Mouse (Mus musculus) lung, embryonic 16.5 days (tissue): ENCODE results near the gene Efnb1. TPM values are rescaled to one million over a fixed set of nuclear protein-coding genes. Genes with fewer than 3 reads are reported as not detected.

ENCODE experiments used
- ATAC-seq: fragments of 200-750 bp; cut with Nextera tagmentation; 2 replicates; pipeline ENCODE4 v1.8.0; 2017; ENCODE audit warnings: low read depth, mild to moderate bottlenecking, moderate library complexity
- H3K27ac ChIP-seq: fragments of 300-500 bp; sonication (generic); 2 replicates; pipeline ENCODE4 v1.5.1; 2014; ENCODE audit warnings: mild to moderate bottlenecking, control low read depth, low read length
- H3K27me3 ChIP-seq: fragments of 300-500 bp; sonication (generic); 2 replicates; pipeline ENCODE4 v1.6.1; 2014; ENCODE audit warnings: low read depth, low read length, mixed read lengths; ENCODE audit not compliant: control insufficient read depth, insufficient read depth
- H3K36me3 ChIP-seq: fragments of 300-500 bp; sonication (generic); 2 replicates; pipeline ENCODE4 v1.6.1; 2014; ENCODE audit warnings: low read length; ENCODE audit not compliant: control insufficient read depth, insufficient read depth
- H3K4me1 ChIP-seq: fragments of 300-500 bp; sonication (generic); replicated peaks from 2 replicates; pipeline ENCODE4 v1.6.1; 2014; ENCODE audit warnings: low read length, mixed read lengths; ENCODE audit not compliant: control insufficient read depth, insufficient read depth
- H3K4me2 ChIP-seq: fragments of 300-500 bp; sonication (generic); 2 replicates; pipeline ENCODE4 v1.6.1; 2014; ENCODE audit warnings: low read depth, low read length, control low read depth
- H3K4me3 ChIP-seq: fragments of 300-500 bp; sonication (generic); 2 replicates; pipeline ENCODE4 v1.5.1; 2014; ENCODE audit warnings: mild to moderate bottlenecking, low read length, control low read depth
- H3K9ac ChIP-seq: fragments of 300-500 bp; sonication (generic); 2 replicates; pipeline ENCODE4 v1.6.1; 2014; ENCODE audit warnings: low read length, control low read depth
- H3K9me3 ChIP-seq: fragments of 300-500 bp; sonication (generic); 2 replicates; pipeline ENCODE4 v1.6.1; 2016; ENCODE audit warnings: low read length; ENCODE audit not compliant: control insufficient read depth
- WGBS: fragments of 180-500 bp; shearing (Covaris S2); extraction: QIAGEN DNeasy Blood & Tissue Kit; methylation state at CpG from one replicate; pipeline ENCODE4 v1.1.7; 2014; 5-methylcytosine and 5-hydroxymethylcytosine counted together
- polyA plus RNA-seq: library from polyadenylated mRNA; unstranded; fragments of >200 nt; fragmentation: Nextera tagmentation; extraction: Ambion mirVana; gene quantifications from 2 replicates; pipeline ENCODE4 v1.2.1, GENCODE M21; 2015

Gene Efnb1
- polyA plus RNA-seq, 1 experiment from 2014 or later, result 31.6 TPM

GRCm38 (mm10) chrX:99152141-99152540 lies 16.2 kb downstream of the Efnb1 start:
- no peaks in the 10 kb centered on the region for H3K27me3 ChIP-seq

DNA sequence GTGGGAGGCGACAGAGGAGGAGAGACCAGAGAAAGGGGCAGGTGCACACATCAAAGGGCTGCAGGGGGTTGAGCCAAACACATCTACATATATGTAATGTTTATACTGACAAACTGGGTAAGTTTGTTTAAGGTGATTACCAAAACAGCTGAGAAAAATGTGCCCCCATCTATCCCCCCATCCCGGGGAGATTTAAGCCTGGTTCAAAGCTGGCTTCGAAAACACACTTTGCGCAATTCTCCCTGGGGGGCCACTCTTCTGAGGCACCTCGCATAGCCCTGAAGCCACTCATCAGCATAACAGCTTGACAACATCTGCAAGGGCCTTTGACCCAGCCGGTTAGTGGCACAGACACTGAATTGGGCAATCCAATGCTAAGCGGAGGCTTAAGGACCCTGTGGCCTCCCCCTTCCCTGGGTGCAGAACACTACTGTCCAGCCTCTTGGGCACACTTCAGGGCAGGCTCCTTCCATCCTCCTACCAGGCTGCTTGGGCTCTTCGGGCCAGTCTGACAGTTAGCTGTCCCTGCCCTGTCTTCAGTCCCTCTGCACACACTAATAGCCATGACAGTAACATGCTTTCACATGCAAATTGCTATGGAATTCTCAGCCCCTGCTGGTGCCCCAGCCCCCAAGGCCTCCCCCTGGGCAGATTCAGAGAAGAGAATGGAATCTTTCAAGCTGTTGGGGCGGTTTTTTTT lies 16.8 kb downstream of the Efnb1 start:
- H3K27ac ChIP-seq, result no peak overlapping the region
- H3K4me2 ChIP-seq, result no peak overlapping the region
- ATAC-seq, result 0 out of 2 replicates have a peak, but pooled peaks have one; percentile 6
- H3K4me1 ChIP-seq, result peaks cover 22% of the 10 kb centered on the region
- no peaks in the 10 kb centered on the region for H3K9me3 ChIP-seq
- no peaks in the 10 kb centered on the region for H3K27me3 ChIP-seq
- H3K36me3 ChIP-seq, result no peaks in the 10 kb centered on the region
- no peak overlapping the region for H3K9ac ChIP-seq
- H3K4me3 ChIP-seq, result no peak overlapping the region
- WGBS, result 44% methylated on average over 9 of the region's 9 CpGs

More at GRCm38 (mm10) chrX:99152141-99152540, 16.2 kb downstream of the Efnb1 start:
- Histone ChIP-seq H3K9me3 (no peaks in the 10 kb centered on the region), H3K36me3 (no peaks in the 10 kb centered on the region), H3K9ac (no peak overlapping the region), H3K4me3 (no peak overlapping the region), H3K4me2 (no peak overlapping the region), H3K4me1 (peaks cover 22% of the 10 kb centered on the region), H3K27ac (no peak overlapping the region)
- 40% methylated on average over 3 of the region's 3 CpGs for WGBS
- ATAC-seq, result no peak

DNA sequence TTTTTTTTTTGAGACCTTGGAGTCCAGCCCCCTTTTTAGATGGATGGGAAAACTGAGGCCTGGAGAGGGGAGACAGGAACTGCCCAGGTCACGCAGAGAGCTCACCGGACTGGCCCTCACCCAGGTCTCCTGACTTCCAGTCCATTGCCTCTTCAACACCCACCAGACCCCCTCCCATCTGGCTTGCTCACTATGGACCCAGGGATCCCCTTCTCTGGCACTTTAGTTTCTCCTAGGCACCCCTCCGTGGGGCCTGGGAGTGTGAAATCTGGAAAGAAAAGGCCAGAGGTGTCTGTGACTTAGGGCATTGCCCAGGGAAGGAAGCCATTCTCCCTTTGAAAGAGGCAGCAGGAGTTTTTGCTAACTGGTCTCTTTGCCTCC lies 17.3 kb downstream of the Efnb1 start:
- no peak overlapping the region for H3K4me2 ChIP-seq
- no peaks in the 10 kb centered on the region for H3K36me3 ChIP-seq
- 32% methylated on average over 3 of the region's 3 CpGs for WGBS
- H3K9me3 ChIP-seq, result no peaks in the 10 kb centered on the region
- H3K9ac ChIP-seq, result no peak overlapping the region
- no peak overlapping the region for H3K27ac ChIP-seq
- peaks cover 18% of the 10 kb centered on the region for H3K4me1 ChIP-seq
- no peak overlapping the region for H3K4me3 ChIP-seq
- H3K27me3 ChIP-seq, result no peaks in the 10 kb centered on the region
- no peak for ATAC-seq

GRCm38 (mm10) chrX:99154358-99154757 lies 18.4 kb downstream of the Efnb1 start:
- H3K9me3 ChIP-seq, result no peaks in the 10 kb centered on the region
- H3K4me3 ChIP-seq, result no peak overlapping the region
- H3K27ac ChIP-seq, result no peak overlapping the region
- H3K36me3 ChIP-seq, result no peaks in the 10 kb centered on the region
- H3K27me3 ChIP-seq, result no peaks in the 10 kb centered on the region
- 86% methylated on average over 5 of the region's 5 CpGs for WGBS
- no peak overlapping the region for H3K9ac ChIP-seq
- H3K4me1 ChIP-seq, result peaks cover 10% of the 10 kb centered on the region
- H3K4me2 ChIP-seq, result no peak overlapping the region
- no peak for ATAC-seq

- H3K36me3 ChIP-seq, result no peaks in the 10 kb centered on the region
- ATAC-seq, result no peak
- H3K4me3 ChIP-seq, result no peak overlapping the region
- no peak overlapping the region for H3K9ac ChIP-seq
- no peak overlapping the region for H3K27ac ChIP-seq
- no peaks in the 10 kb centered on the region; the same call in 1 of the 2 replicates for H3K27me3 ChIP-seq
- no peak overlapping the region for H3K4me2 ChIP-seq
- no peaks in the 10 kb centered on the region for H3K9me3 ChIP-seq
- 70% methylated on average over 8 of the region's 8 CpGs for WGBS
- H3K4me1 ChIP-seq, result no peaks in the 10 kb centered on the region
These were observed 23.1 kb downstream of the Efnb1 start for GRCm38 (mm10) chrX:99159020-99159419.

- Histone ChIP-seq H3K27ac (no peak overlapping the region), H3K27me3 (no peaks in the 10 kb centered on the region; the same call in 1 of the 2 replicates), H3K4me1 (peaks cover 7% of the 10 kb centered on the region), H3K4me3 (no peak overlapping the region), H3K9me3 (no peaks in the 10 kb centered on the region), H3K9ac (no peak overlapping the region), H3K4me2 (no peak overlapping the region), H3K36me3 (no peaks in the 10 kb centered on the region)
- ATAC-seq, result no peak
- 68% methylated on average over 2 of the region's 2 CpGs for WGBS
These were observed 28.2 kb downstream of the Efnb1 start for GRCm38 (mm10) chrX:99164111-99164510.

- Histone ChIP-seq H3K9me3 (no peaks in the 10 kb centered on the region), H3K9ac (no peak overlapping the region), H3K27me3 (no peaks in the 10 kb centered on the region; the same call in 1 of the 2 replicates), H3K36me3 (no peaks in the 10 kb centered on the region), H3K4me3 (no peak overlapping the region), H3K4me2 (no peak overlapping the region), H3K4me1 (peaks cover 7% of the 10 kb centered on the region), H3K27ac (no peak overlapping the region)
- 37% methylated on average over 4 of the region's 4 CpGs for WGBS
- ATAC-seq, result 0 out of 2 replicates have a peak, but pooled peaks have one; percentile 20
These were observed 29.0 kb downstream of the Efnb1 start for GRCm38 (mm10) chrX:99164855-99165368.

GRCm38 (mm10) chrX:99167014-99167413 lies 31.1 kb downstream of the Efnb1 start:
- peaks cover 7% of the 10 kb centered on the region for H3K4me1 ChIP-seq
- 57% methylated on average over 1 of the region's 1 CpGs for WGBS
- no peaks in the 10 kb centered on the region for H3K9me3 ChIP-seq
- no peak for ATAC-seq
- H3K27me3 ChIP-seq, result no peaks in the 10 kb centered on the region; the same call in 1 of the 2 replicates
- no peak overlapping the region for H3K27ac ChIP-seq
- no peak overlapping the region for H3K4me3 ChIP-seq
- H3K4me2 ChIP-seq, result no peak overlapping the region
- no peak overlapping the region for H3K9ac ChIP-seq
- H3K36me3 ChIP-seq, result no peaks in the 10 kb centered on the region

- Histone ChIP-seq H3K36me3 (no peaks in the 10 kb centered on the region), H3K4me2 (no peak overlapping the region), H3K4me3 (no peak overlapping the region), H3K27me3 (no peaks in the 10 kb centered on the region), H3K9ac (no peak overlapping the region), H3K4me1 (peaks cover 7% of the 10 kb centered on the region), H3K9me3 (no peaks in the 10 kb centered on the region), H3K27ac (no peak overlapping the region)
- no peak for ATAC-seq
- 40% methylated on average over 7 of the region's 7 CpGs for WGBS
These were observed 31.6 kb downstream of the Efnb1 start for GRCm38 (mm10) chrX:99167550-99167949.
